Mouse (Mus musculus) forebrain, embryonic 15.5 days (tissue): ENCODE measurements around the gene Exoc3l. TPM values are rescaled to one million over a fixed set of nuclear protein-coding genes. Genes with fewer than 3 reads are reported as not detected.

Source experiments
- ATAC-seq: fragments of 200-750 bp; cut with Nextera tagmentation; replicated peaks from 2 replicates; pipeline ENCODE4 v1.8.0; 2017; ENCODE audit warnings: mild to moderate bottlenecking, moderate TSS enrichment, moderate library complexity
- H3K27ac ChIP-seq: fragments of 300-500 bp; sonication (generic); replicated peaks from 2 replicates; pipeline ENCODE4 v1.5.1; 2015; ENCODE audit warnings: mild to moderate bottlenecking, inconsistent platforms
- H3K27me3 ChIP-seq: fragments of 300-500 bp; sonication (generic); 2 replicates; pipeline ENCODE4 v1.6.1; 2015; ENCODE audit warnings: inconsistent platforms
- H3K36me3 ChIP-seq: fragments of 300-500 bp; sonication (generic); 2 replicates; pipeline ENCODE4 v1.6.1; 2015; ENCODE audit warnings: mild to moderate bottlenecking, inconsistent platforms
- H3K4me1 ChIP-seq: fragments of 300-500 bp; sonication (generic); 2 replicates; pipeline ENCODE4 v1.6.1; 2015; ENCODE audit warnings: inconsistent platforms
- H3K4me2 ChIP-seq: fragments of 300-500 bp; sonication (generic); replicated peaks from 2 replicates; pipeline ENCODE4 v1.6.1; 2015; ENCODE audit warnings: mild to moderate bottlenecking, inconsistent platforms
- H3K4me3 ChIP-seq: fragments of 300-500 bp; sonication (generic); 2 replicates; pipeline ENCODE4 v1.5.1; 2015; ENCODE audit warnings: mild to moderate bottlenecking, inconsistent platforms
- H3K9ac ChIP-seq: fragments of 300-500 bp; sonication (generic); replicated peaks from 2 replicates; pipeline ENCODE4 v1.6.1; 2015; ENCODE audit warnings: mild to moderate bottlenecking, inconsistent platforms
- H3K9me3 ChIP-seq: fragments of 300-500 bp; sonication (generic); 2 replicates; pipeline ENCODE4 v1.6.1; 2016; ENCODE audit warnings: inconsistent platforms
- WGBS: fragments of 180-500 bp; shearing (Covaris S2); methylation state at CpG from one replicate; pipeline ENCODE4 v1.1.7; 2015; ENCODE audit warnings: mixed read lengths; 5-methylcytosine and 5-hydroxymethylcytosine counted together
- microRNA counts: library from miRNA; unstranded; fragments of <30 nt; microRNA quantifications from one replicate; lab custom pipeline; 2016
- microRNA-seq: library from miRNA; unstranded; fragments of <30 nt; microRNA quantifications from one replicate; pipeline ENCODE4, GENCODE M21; 2016
- polyA plus RNA-seq: library from polyadenylated mRNA; unstranded; fragments of >200 nt; fragmentation: Nextera tagmentation; extraction: Ambion mirVana; gene quantifications from 2 replicates; pipeline ENCODE4 v1.2.1, GENCODE M21; 2015

Exoc3l gene
- polyA plus RNA-seq, 1 experiment from 2014 or later, result 11.9 TPM

GRCm38 (mm10) chr8:105241016-105241415 is 54.9 kb downstream of the Exoc3l start:
- Histone ChIP-seq H3K27me3 (no peaks in the 10 kb centered on the region), H3K9ac (no peak overlapping the region), H3K36me3 (peaks cover 37% of the 10 kb centered on the region), H3K27ac (no peak overlapping the region), H3K9me3 (no peaks in the 10 kb centered on the region), H3K4me3 (no peak overlapping the region), H3K4me1 (no peaks in the 10 kb centered on the region), H3K4me2 (no peak overlapping the region)
- ATAC-seq, result no peak
- 98% methylated on average over 7 of the region's 7 CpGs for WGBS

MicroRNA genes within 50 kb of the gene (microRNA counts, 519-probe panel; counts per million panel counts)
- 2,363 counts per million, percentile 47 among the panel's probes with 10 or more counts for microRNA mmu-miR-328 (lab: Ali Mortazavi, UCI)

Small RNA genes lying within 50 kb of the gene (microRNA-seq; reads per million reads assigned to microRNA genes)
- gene Gm27320, result not detected
- 318 reads per million, percentile 68 among the genes with 10 or more reads in this experiment for gene Mir328

Other genes starting within 250 kb of the Exoc3l start
- gene Ces3a, start 247.5 kb downstream of the Exoc3l start, polyA plus RNA-seq, result not detected in 2 replicates
- gene Ces3b, start 212.3 kb downstream of the Exoc3l start, polyA plus RNA-seq, result not detected in 2 replicates
- gene Ces4a, start 164.3 kb downstream of the Exoc3l start, polyA plus RNA-seq, result 0.10 and 0.15 TPM in 2 replicates
- gene Cbfb, start 125.4 kb downstream of the Exoc3l start, polyA plus RNA-seq, result 33.4 and 35.4 TPM in 2 replicates
- gene D230025D16Rik, start 71.0 kb downstream of the Exoc3l start, polyA plus RNA-seq, result 32.5 and 33.1 TPM in 2 replicates
- 2.9 and 3.0 TPM in 2 replicates for gene B3gnt9, start 40.9 kb downstream of the Exoc3l start, polyA plus RNA-seq
- gene Tradd, start 31.5 kb downstream of the Exoc3l start, polyA plus RNA-seq, result 21.1 and 23.7 TPM in 2 replicates
- 0.72 and 0.85 TPM in 2 replicates for gene Fbxl8, start 31.5 kb downstream of the Exoc3l start, polyA plus RNA-seq
- 0.15 and 0.34 TPM in 2 replicates for gene Hsf4, start 26.3 kb downstream of the Exoc3l start, polyA plus RNA-seq
- gene Nol3, start 20.0 kb downstream of the Exoc3l start, polyA plus RNA-seq, result 2.0 and 2.2 TPM in 2 replicates
- gene 4931428F04Rik, start 6.2 kb downstream of the Exoc3l start, polyA plus RNA-seq, result 96.2 and 101 TPM in 2 replicates
- gene E2f4, start 1.6 kb upstream of the Exoc3l start, polyA plus RNA-seq, result 44.2 and 48.1 TPM in 2 replicates
- gene Elmo3, start 9.5 kb upstream of the Exoc3l start, polyA plus RNA-seq, result 0.84 and 0.98 TPM in 2 replicates
- gene Lrrc29, start 30.2 kb upstream of the Exoc3l start, polyA plus RNA-seq, result 0.59 and 0.83 TPM in 2 replicates
- gene Tmem208, start 30.3 kb upstream of the Exoc3l start, polyA plus RNA-seq, result 116 and 120 TPM in 2 replicates
- 0.34 and 0.48 TPM in 2 replicates for gene Fhod1, start 51.9 kb upstream of the Exoc3l start, polyA plus RNA-seq
- gene Slc9a5, start 52.7 kb upstream of the Exoc3l start, polyA plus RNA-seq, result 6.9 and 7.9 TPM in 2 replicates
- gene Plekhg4, start 77.2 kb upstream of the Exoc3l start, polyA plus RNA-seq, result 1.1 and 1.7 TPM in 2 replicates
- gene Kctd19, start 117.4 kb upstream of the Exoc3l start, polyA plus RNA-seq, result 0.10 TPM in 1 of 2 replicates, not detected in the other
- 0.52 and 0.88 TPM in 2 replicates for gene Lrrc36, start 117.5 kb upstream of the Exoc3l start, polyA plus RNA-seq
- gene Tppp3, start 175.4 kb upstream of the Exoc3l start, polyA plus RNA-seq, result 35.1 and 54.8 TPM in 2 replicates
- gene Zdhhc1, start 200.8 kb upstream of the Exoc3l start, polyA plus RNA-seq, result 28.8 and 31.3 TPM in 2 replicates
- gene Hsd11b2, start 222.7 kb upstream of the Exoc3l start, polyA plus RNA-seq, result 1.4 and 1.7 TPM in 2 replicates